Mouse (Mus musculus) lung, postnatal 0 days (tissue): ENCODE measurements at regions not wholly inside any gene's neighbourhood (a gene's known extent, or its start where the extent isn't known, plus 50 kb on each side); places are given as distances from the start of the nearest gene placed in this dataset.

Source experiments
- CTCF ChIP-seq: IDR thresholded peaks from 2 replicates; pipeline ENCODE4 v1.5.1; 2016; ENCODE audit warnings: antibody characterized with exemption, mild to moderate bottlenecking
- EP300 ChIP-seq: IDR thresholded peaks from 2 replicates; pipeline ENCODE4 v1.6.1; 2016; ENCODE audit warnings: antibody characterized with exemption, mild to moderate bottlenecking, control low read depth

DNA sequence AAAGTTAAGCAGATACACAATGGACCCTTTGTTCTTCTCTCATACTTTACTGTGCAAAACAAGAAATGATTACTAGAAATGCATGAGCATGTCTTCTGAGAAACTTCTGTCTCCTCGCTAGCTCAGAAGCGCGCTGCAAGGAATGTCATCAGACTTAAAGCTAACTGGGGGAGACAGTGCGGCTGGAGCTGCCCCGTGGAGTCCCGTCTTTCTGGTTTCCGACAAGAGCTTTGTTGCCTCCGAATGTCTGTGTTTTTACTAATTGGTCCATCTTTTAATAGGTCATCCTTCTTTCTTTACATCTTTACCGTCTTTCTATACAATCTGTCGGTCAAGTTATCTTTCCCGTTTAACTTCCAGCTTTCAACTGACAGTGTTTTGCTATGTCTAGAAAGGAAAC, 140.0 kb downstream of the Mycn start:
- no peak for TF ChIP-seq CTCF
- no peak for TF ChIP-seq EP300
